Mouse (Mus musculus) thymus, adult 2 months (tissue): Measurements from ENCODE around the gene Pop5. TPM values are rescaled to one million over a fixed set of nuclear protein-coding genes. Genes with fewer than 3 reads are reported as not detected.

Experiments
- DNase-seq: peaks from one replicate; pipeline ENCODE4 v3.0.0; 2021
- H3K27ac ChIP-seq: fragments of 200-500 bp; 2 replicates; pipeline ENCODE4 v1.5.1; 2012; ENCODE audit warnings: low read length, control low read depth; ENCODE audit not compliant: control insufficient read depth, insufficient read depth
- H3K27me3 ChIP-seq: fragments of 200-500 bp; 2 replicates; pipeline ENCODE4 v1.6.1; 2012; ENCODE audit warnings: mild to moderate bottlenecking, low read length, moderate library complexity, mixed read lengths; ENCODE audit not compliant: control insufficient read depth, insufficient read depth
- H3K36me3 ChIP-seq: fragments of 200-500 bp; 2 replicates; pipeline ENCODE4 v1.6.1; 2012; ENCODE audit warnings: mild to moderate bottlenecking, low read length, moderate library complexity; ENCODE audit not compliant: control insufficient read depth, insufficient read depth
- H3K4me1 ChIP-seq: fragments of 200-500 bp; replicated peaks from 2 replicates; pipeline ENCODE4 v1.6.1; 2012; ENCODE audit warnings: low read length; ENCODE audit not compliant: control insufficient read depth, insufficient read depth
- H3K4me3 ChIP-seq: fragments of 200-500 bp; 2 replicates; pipeline ENCODE4 v1.5.1; 2012; ENCODE audit warnings: mild to moderate bottlenecking, low read length, control low read depth, moderate library complexity; ENCODE audit not compliant: control insufficient read depth, insufficient read depth
- CTCF ChIP-seq: fragments of 200-500 bp; IDR thresholded peaks from 2 replicates; pipeline ENCODE4 v1.5.1; 2012; ENCODE audit warnings: mild to moderate bottlenecking, control low read depth, low read length, moderate library complexity, borderline replicate concordance; ENCODE audit not compliant: control insufficient read depth, poor library complexity, insufficient read depth; ENCODE audit errors: extremely low read depth
- POLR2A ChIP-seq: fragments of 200-500 bp; IDR thresholded peaks from 2 replicates; pipeline ENCODE4 v1.6.1; 2012; ENCODE audit warnings: mild to moderate bottlenecking, low read length, control low read depth, moderate library complexity; ENCODE audit not compliant: control insufficient read depth, poor library complexity, insufficient read depth; ENCODE audit errors: extremely low read depth
- WGBS: fragments of 180-500 bp; shearing (Covaris S2); methylation state at CpG from one replicate; pipeline ENCODE4 v1.1.7; 2018; 5-methylcytosine and 5-hydroxymethylcytosine counted together
- polyA plus RNA-seq: library from polyadenylated mRNA; depleted of rRNA; stranded (reverse); fragments of >200 nt; gene quantifications from 2 replicates; pipeline ENCODE4 v1.2.3, GENCODE M21; 2012

The Pop5 gene
- polyA plus RNA-seq, 1 experiment, result 166 TPM

- H3K4me3 ChIP-seq, result no peak overlapping the region
- H3K27ac ChIP-seq, result no peak overlapping the region
- H3K27me3 ChIP-seq, result peaks cover 21% of the 10 kb centered on the region
- DNase-seq, result no peak
- H3K4me1 ChIP-seq, result peaks cover 17% of the 10 kb centered on the region
- TF ChIP-seq POLR2A (no peak), CTCF (no peak)
- H3K36me3 ChIP-seq, result no peaks in the 10 kb centered on the region
- WGBS, result 18% methylated on average over 7 of the region's 7 CpGs
Observed at GRCm38 (mm10) chr5:115192828-115193195, 42.8 kb upstream of the Pop5 start.

- H3K36me3 ChIP-seq, result no peaks in the 10 kb centered on the region
- peak overlapping the region; percentile 45; the same call in 1 of the 2 replicates for H3K4me3 ChIP-seq
- H3K27me3 ChIP-seq, result peaks cover 21% of the 10 kb centered on the region
- WGBS, result 2% methylated on average over 34 of the region's 34 CpGs
- DNase-seq, result peak; percentile 47
- peaks cover 17% of the 10 kb centered on the region for H3K4me1 ChIP-seq
- no peak overlapping the region for H3K27ac ChIP-seq
- no peak for TF ChIP-seq POLR2A
- TF ChIP-seq CTCF, result no peak
Observed at GRCm38 (mm10) chr5:115193226-115193625, 42.4 kb upstream of the Pop5 start.

- TF ChIP-seq POLR2A, result no peak
- TF ChIP-seq CTCF, result peak; percentile 49; the same call in 1 of the 2 replicates
- Histone ChIP-seq H3K36me3 (no peaks in the 10 kb centered on the region), H3K27me3 (peaks cover 21% of the 10 kb centered on the region), H3K4me1 (peaks cover 17% of the 10 kb centered on the region), H3K4me3 (peak within 1 kb of the TSS; percentile 45), H3K27ac (no peak within 1 kb of the TSS)
- WGBS, result under 1% methylated on average over 100 of the region's 116 CpGs
- DNase-seq, result peak; percentile 87
Observed at GRCm38 (mm10) chr5:115193669-115194625, 41.7 kb upstream of the Pop5 start, which contains the start of gene Cabp1. TSS of gene Cabp1 (minus strand) at chr5:115194381.

- WGBS, result 17% methylated on average over 12 of the region's 12 CpGs
Observed at GRCm38 (mm10) chr5:115194626-115195221, 40.9 kb upstream of the Pop5 start.

GRCm38 (mm10) chr5:115203735-115204561 is 31.7 kb upstream of the Pop5 start:
- no peaks in the 10 kb centered on the region for H3K36me3 ChIP-seq

More at GRCm38 (mm10) chr5:115194626-115195221, 40.9 kb upstream of the Pop5 start:
- Histone ChIP-seq H3K27me3 (peaks cover 21% of the 10 kb centered on the region), H3K27ac (no peak overlapping the region), H3K36me3 (no peaks in the 10 kb centered on the region), H3K4me1 (peaks cover 17% of the 10 kb centered on the region), H3K4me3 (peak overlapping the region; percentile 27)
- no peak for DNase-seq
- no peak for TF ChIP-seq CTCF
- no peak for TF ChIP-seq POLR2A

More at GRCm38 (mm10) chr5:115203735-115204561, 31.7 kb upstream of the Pop5 start:
- no peak overlapping the region for H3K4me3 ChIP-seq
- TF ChIP-seq POLR2A (no peak), CTCF (no peak)
- peaks cover 10% of the 10 kb centered on the region; the same call in 1 of the 2 replicates for H3K27me3 ChIP-seq
- no peak overlapping the region for H3K27ac ChIP-seq
- peaks cover 10% of the 10 kb centered on the region for H3K4me1 ChIP-seq
- 8% methylated on average over 23 of the region's 23 CpGs for WGBS
- no peak for DNase-seq
